Mouse (Mus musculus): ENCODE data around the gene Wwox.

DNA sequence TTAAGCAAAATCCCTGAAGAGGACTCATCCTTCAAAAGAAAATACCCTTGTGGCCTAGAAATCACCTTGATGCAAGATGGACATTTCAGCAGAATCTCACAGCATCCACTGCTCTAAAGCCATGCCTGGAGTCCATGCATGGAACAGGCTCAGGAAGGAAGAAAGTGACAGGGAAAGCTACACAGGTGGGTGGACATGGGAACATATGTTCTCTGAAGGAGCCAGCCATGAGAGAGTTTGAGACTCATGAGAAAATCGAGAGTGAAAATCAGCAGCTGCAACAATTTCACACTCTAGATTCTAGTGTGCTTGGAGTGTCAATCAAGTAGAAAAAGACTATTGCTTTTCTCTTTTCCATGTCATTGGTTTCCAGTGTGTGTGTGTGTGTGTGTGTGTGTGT is 896.9 kb downstream of the Wwox start:
- no peak for TF ChIP-seq CTCF (IDR thresholded peaks at IDR 0.05; ENCODE audit: low read depth, low read length)
- no peak for TF ChIP-seq POLR2A (IDR thresholded peaks at IDR 0.05; ENCODE audit: borderline replicate concordance, low read depth, low read length)
